Mouse (Mus musculus) midbrain, embryonic 10.5 days (tissue): ENCODE data around the gene Gm21992. TPM values are rescaled to one million over a fixed set of nuclear protein-coding genes. Genes with fewer than 3 reads are reported as not detected.

Experiments used
- DNase-seq: peaks from one replicate; pipeline ENCODE4 v3.0.0-alpha.2; 2017; ENCODE audit warnings: low spot score
- H3K27ac ChIP-seq: fragments of 300-500 bp; sonication (generic); replicated peaks from 2 replicates; pipeline ENCODE4 v1.5.1; 2016; ENCODE audit warnings: mild to moderate bottlenecking
- H3K27me3 ChIP-seq: fragments of 300-500 bp; sonication (generic); 2 replicates; pipeline ENCODE4 v1.6.1; 2016; ENCODE audit warnings: low read depth, mild to moderate bottlenecking; ENCODE audit not compliant: poor library complexity, severe bottlenecking
- H3K36me3 ChIP-seq: fragments of 300-500 bp; sonication (generic); 2 replicates; pipeline ENCODE4 v1.6.1; 2016; ENCODE audit warnings: mild to moderate bottlenecking, moderate library complexity
- H3K4me1 ChIP-seq: fragments of 300-500 bp; sonication (generic); 2 replicates; pipeline ENCODE4 v1.6.1; 2016
- H3K4me3 ChIP-seq: fragments of 300-500 bp; sonication (generic); 2 replicates; pipeline ENCODE4 v1.5.1; 2016; ENCODE audit warnings: mild to moderate bottlenecking, moderate library complexity
- H3K9me3 ChIP-seq: fragments of 300-500 bp; sonication (generic); replicated peaks from 2 replicates; pipeline ENCODE4 v1.6.1; 2016; ENCODE audit warnings: mild to moderate bottlenecking
- WGBS: fragments of 180-500 bp; shearing (Covaris S2); methylation state at CpG from one replicate; pipeline ENCODE4 v1.1.7; 2016; 5-methylcytosine and 5-hydroxymethylcytosine counted together
- polyA plus RNA-seq: library from polyadenylated mRNA; unstranded; fragments of >200 nt; fragmentation: Nextera tagmentation; extraction: Ambion mirVana; gene quantifications from 2 replicates; pipeline ENCODE4 v1.2.1, GENCODE M21; 2016

The Gm21992 gene
- polyA plus RNA-seq, 1 experiment from 2014 or later, result 35.3 TPM

DNA sequence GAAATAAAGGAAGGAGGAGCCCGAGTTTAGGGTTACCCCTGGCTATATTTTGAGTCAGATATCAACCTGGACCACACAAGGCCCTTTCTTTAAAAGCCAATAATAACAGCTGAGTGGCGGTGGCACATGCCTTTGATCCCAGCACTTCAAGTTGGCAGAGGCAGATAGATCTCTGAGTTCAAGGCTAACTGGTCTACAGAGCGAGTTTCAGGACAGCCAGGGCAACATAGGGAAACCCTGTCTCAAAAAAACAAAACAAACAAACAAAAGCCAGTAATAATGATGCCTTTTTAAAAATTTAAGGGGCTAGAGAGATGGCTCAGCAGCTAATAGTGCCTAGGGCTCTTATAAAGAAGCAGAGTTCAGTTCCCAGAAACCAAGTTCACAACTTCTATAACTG lies 117.1 kb downstream of the Gm21992 start:
- Histone ChIP-seq H3K36me3 (no peaks in the 10 kb centered on the region), H3K4me1 (peaks cover 13% of the 10 kb centered on the region), H3K4me3 (no peak overlapping the region), H3K27me3 (peaks cover 42% of the 10 kb centered on the region), H3K9me3 (peaks cover 4% of the 10 kb centered on the region; the same call in 1 of the 2 replicates), H3K27ac (no peak overlapping the region)
- no peak for DNase-seq
- WGBS, result 67% methylated on average over 3 of the region's 3 CpGs

Other genes starting within 250 kb of the Gm21992 start
- 5.6 and 6.5 TPM in 2 replicates for gene Lrfn4, start 195.9 kb downstream of the Gm21992 start, polyA plus RNA-seq
- gene Rce1, start 186.0 kb downstream of the Gm21992 start, polyA plus RNA-seq, result 80.7 and 87.0 TPM in 2 replicates
- gene Gm960, start 112.9 kb downstream of the Gm21992 start, polyA plus RNA-seq, result 2.6 and 2.7 TPM in 2 replicates
- gene Sptbn2, start 100.4 kb downstream of the Gm21992 start, polyA plus RNA-seq, result 8.3 and 14.9 TPM in 2 replicates
- 110 and 134 TPM in 2 replicates for gene Rbm4b, start 55.1 kb downstream of the Gm21992 start, polyA plus RNA-seq
- gene Rbm4, start 17.7 kb downstream of the Gm21992 start, polyA plus RNA-seq, result 93.6 and 108 TPM in 2 replicates
- gene Rbm14, start within 50 bp of the Gm21992 start, polyA plus RNA-seq, result 136 TPM in 2 replicates
- gene Ccs, start 27.7 kb upstream of the Gm21992 start, polyA plus RNA-seq, result 41.6 and 43.1 TPM in 2 replicates
- gene Ccdc87, start 27.8 kb upstream of the Gm21992 start, polyA plus RNA-seq, result 0.07 and 0.14 TPM in 2 replicates
- gene Ctsf, start 43.5 kb upstream of the Gm21992 start, polyA plus RNA-seq, result 29.8 and 38.4 TPM in 2 replicates
- 0.99 and 1.9 TPM in 2 replicates for gene Actn3, start 66.3 kb upstream of the Gm21992 start, polyA plus RNA-seq
- 14.6 and 17.7 TPM in 2 replicates for gene Zdhhc24, start 67.1 kb upstream of the Gm21992 start, polyA plus RNA-seq
- gene Bbs1, start 95.0 kb upstream of the Gm21992 start, polyA plus RNA-seq, result 7.0 and 10.3 TPM in 2 replicates
- 197 and 214 TPM in 2 replicates for gene Dpp3, start 116.7 kb upstream of the Gm21992 start, polyA plus RNA-seq
- gene Peli3, start 131.5 kb upstream of the Gm21992 start, polyA plus RNA-seq, result 1.5 and 1.9 TPM in 2 replicates
- gene Mrpl11, start 150.5 kb upstream of the Gm21992 start, polyA plus RNA-seq, result 156 and 163 TPM in 2 replicates
- gene Npas4, start 178.7 kb upstream of the Gm21992 start, polyA plus RNA-seq, result not detected in 2 replicates
- gene Slc29a2, start 212.2 kb upstream of the Gm21992 start, polyA plus RNA-seq, result 7.4 and 8.6 TPM in 2 replicates
- 39.4 and 42.1 TPM in 2 replicates for gene B4gat1, start 227.2 kb upstream of the Gm21992 start, polyA plus RNA-seq
- gene AC124502.3, start 227.3 kb upstream of the Gm21992 start, polyA plus RNA-seq, result 2.2 and 4.4 TPM in 2 replicates
- gene Brms1, start 229.7 kb upstream of the Gm21992 start, polyA plus RNA-seq, result 83.2 and 85.6 TPM in 2 replicates
- 2.5 and 2.8 TPM in 2 replicates for gene Rin1, start 238.9 kb upstream of the Gm21992 start, polyA plus RNA-seq